In the genomic region with DNA sequence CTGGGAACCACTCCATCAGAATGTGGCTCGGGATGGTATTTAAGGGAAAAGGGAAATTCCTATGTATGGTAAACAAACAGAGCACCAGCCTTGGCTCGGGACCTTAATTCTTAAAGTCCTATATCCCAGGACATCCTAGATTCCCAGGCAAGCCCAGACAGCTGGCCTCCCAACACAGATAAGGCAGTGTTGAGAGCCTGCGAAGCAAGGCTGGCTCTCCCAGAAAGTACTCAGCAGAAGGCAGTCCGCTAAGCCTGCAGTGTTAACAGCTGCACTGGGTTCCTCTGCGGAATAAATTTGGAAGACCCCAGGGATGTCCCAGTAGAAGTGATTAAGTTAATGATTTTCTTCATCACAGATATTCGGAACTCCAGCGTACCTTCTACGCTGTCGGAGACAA, we compare ENCODE assay signal across 16 mouse cellular contexts. TPM values are rescaled to one million over a fixed set of nuclear protein-coding genes. Genes with fewer than 3 reads are reported as not detected.
DNase-seq lines count a peak whose midpoint lies in the region; ATAC-seq and TF ChIP-seq lines count a peak whose summit lies in the region.
"Had no signal": no experiment of that assay in that cellular context is flagged by ENCODE, and none has a peak within 500 bp of the region (broad histone marks: within the 10 kb centered on the region; RNA-seq: fewer than 3 reads in every experiment).

No protein-coding gene starts in this region.

- no peak for TF ChIP-seq EP300 in heart, postnatal 0 days (IDR thresholded peaks at IDR 0.05; ENCODE audit: low read depth)

- H3K4me3 ChIP-seq in heart, embryonic 12.5 days: no peak overlapping the region
- no peak overlapping the region for H3K4me3 ChIP-seq in midbrain, embryonic 13.5 days (replicated peaks)
- H3K4me3 ChIP-seq in midbrain, embryonic 15.5 days: no peak overlapping the region
- no peak overlapping the region for H3K4me3 ChIP-seq in heart, postnatal 0 days (ENCODE audit: low read depth, low read length)
- no peak overlapping the region for H3K4me3 ChIP-seq in neural tube, embryonic 15.5 days (replicated peaks)
- H3K4me3 ChIP-seq: liver, embryonic 13.5 days had no signal

- no peaks in the 10 kb centered on the region for H3K9me3 ChIP-seq in heart, embryonic 12.5 days (replicated peaks)
- no peaks in the 10 kb centered on the region for H3K9me3 ChIP-seq in midbrain, embryonic 13.5 days
- no peaks in the 10 kb centered on the region for H3K9me3 ChIP-seq in midbrain, embryonic 15.5 days
- no peaks in the 10 kb centered on the region for H3K9me3 ChIP-seq in heart, postnatal 0 days (replicated peaks; ENCODE audit: control insufficient read depth, low read length)
- no peaks in the 10 kb centered on the region for H3K9me3 ChIP-seq in neural tube, embryonic 15.5 days (replicated peaks)
- H3K9me3 ChIP-seq: liver, embryonic 13.5 days had no signal

- no peaks in the 10 kb centered on the region for H3K27me3 ChIP-seq in heart, embryonic 12.5 days (replicated peaks)
- H3K27me3 ChIP-seq in midbrain, embryonic 13.5 days: no peaks in the 10 kb centered on the region
- no peaks in the 10 kb centered on the region for H3K27me3 ChIP-seq in midbrain, embryonic 15.5 days (replicated peaks)
- no peaks in the 10 kb centered on the region for H3K27me3 ChIP-seq in heart, postnatal 0 days (ENCODE audit: control insufficient read depth, insufficient read depth, low read length)
- no peaks in the 10 kb centered on the region for H3K27me3 ChIP-seq in neural tube, embryonic 15.5 days (replicated peaks)
- H3K27me3 ChIP-seq: liver, embryonic 13.5 days had no signal

- peak overlapping the region; percentile 44 for H3K4me2 ChIP-seq in heart, embryonic 12.5 days
- H3K4me2 ChIP-seq in midbrain, embryonic 13.5 days (replicated peaks): no peak overlapping the region
- no peak overlapping the region for H3K4me2 ChIP-seq in midbrain, embryonic 15.5 days
- 0 out of 2 replicates have a peak overlapping the region, but pooled peaks have one; percentile 0 for H3K4me2 ChIP-seq in heart, postnatal 0 days (ENCODE audit: low read depth, low read length)
- H3K4me2 ChIP-seq in neural tube, embryonic 15.5 days: 0 out of 2 replicates have a peak overlapping the region, but pooled peaks have one; percentile 9
- H3K4me2 ChIP-seq: liver, embryonic 13.5 days had no signal

- intact Hi-C loops in heart, postnatal 25 days (cut with DNase I): no loop called here

- no peak overlapping the region for H3K9ac ChIP-seq in heart, embryonic 12.5 days
- no peak overlapping the region for H3K9ac ChIP-seq in midbrain, embryonic 13.5 days (replicated peaks)
- no peak overlapping the region for H3K9ac ChIP-seq in midbrain, embryonic 15.5 days
- H3K9ac ChIP-seq in heart, postnatal 0 days (replicated peaks; ENCODE audit: low read depth, low read length): no peak overlapping the region
- H3K9ac ChIP-seq in neural tube, embryonic 15.5 days (replicated peaks): no peak overlapping the region
- H3K9ac ChIP-seq: liver, embryonic 13.5 days had no signal

- no peak for ATAC-seq in heart, embryonic 12.5 days (ENCODE audit: insufficient number of reproducible peaks, low FRiP score)
- peak; percentile 41; the same call in 1 of the 2 replicates for ATAC-seq in midbrain, embryonic 13.5 days
- no peak for ATAC-seq in midbrain, embryonic 15.5 days (replicated peaks)
- ATAC-seq in heart, postnatal 0 days (ENCODE audit: insufficient read depth, low read depth): 0 out of 2 replicates have a peak, but pooled peaks have one; percentile 39
- peak; percentile 45; the same call in 1 of the 2 replicates for ATAC-seq in neural tube, embryonic 15.5 days (ENCODE audit: low FRiP score)
- ATAC-seq: CD4-positive, CD25-positive, alpha-beta regulatory T cell, adult 4 months had no signal

- H3K4me1 ChIP-seq in heart, embryonic 12.5 days (replicated peaks): peaks cover 70% of the 10 kb centered on the region
- peaks cover 50% of the 10 kb centered on the region for H3K4me1 ChIP-seq in midbrain, embryonic 13.5 days (replicated peaks)
- peaks cover 24% of the 10 kb centered on the region for H3K4me1 ChIP-seq in midbrain, embryonic 15.5 days
- peaks cover 36% of the 10 kb centered on the region for H3K4me1 ChIP-seq in heart, postnatal 0 days (ENCODE audit: control insufficient read depth, insufficient read depth)
- H3K4me1 ChIP-seq in neural tube, embryonic 15.5 days: peaks cover 46% of the 10 kb centered on the region

- H3K27ac ChIP-seq in heart, embryonic 12.5 days (ENCODE audit: poor library complexity, severe bottlenecking): no peak overlapping the region
- no peak overlapping the region for H3K27ac ChIP-seq in midbrain, embryonic 13.5 days
- no peak overlapping the region for H3K27ac ChIP-seq in midbrain, embryonic 15.5 days
- no peak overlapping the region for H3K27ac ChIP-seq in heart, postnatal 0 days (ENCODE audit: low read depth)
- no peak overlapping the region; the same call in 1 of the 2 replicates for H3K27ac ChIP-seq in neural tube, embryonic 15.5 days (replicated peaks)
- H3K27ac ChIP-seq: liver, embryonic 13.5 days; macrophage had no signal

- DNase-seq in heart, postnatal 25 days (ENCODE audit: low spot score): no peak
- no peak for DNase-seq in heart, postnatal 0 days (ENCODE audit: low spot score)
- no peak for DNase-seq in gastrocnemius, postnatal 10 days
- DNase-seq: cerebellum, postnatal 36 days; gastrocnemius, postnatal 14 days; kidney, postnatal 36 days; liver, embryonic 13.5 days; right cerebral cortex, postnatal 14 days; thymus, postnatal 25 days had no signal

- WGBS in heart, embryonic 12.5 days: 32% methylated on average over 9 of the region's 9 CpGs
- WGBS in midbrain, embryonic 13.5 days: 49% methylated on average over 9 of the region's 9 CpGs
- WGBS in midbrain, embryonic 15.5 days: 51% methylated on average over 9 of the region's 9 CpGs
- 30% methylated on average over 9 of the region's 9 CpGs for WGBS in heart, postnatal 0 days
- WGBS in neural tube, embryonic 15.5 days: 36% methylated on average over 9 of the region's 9 CpGs

- H3K36me3 ChIP-seq in heart, embryonic 12.5 days: no peaks in the 10 kb centered on the region
- H3K36me3 ChIP-seq in midbrain, embryonic 13.5 days: no peaks in the 10 kb centered on the region
- no peaks in the 10 kb centered on the region for H3K36me3 ChIP-seq in midbrain, embryonic 15.5 days (replicated peaks)
- no peaks in the 10 kb centered on the region for H3K36me3 ChIP-seq in heart, postnatal 0 days (replicated peaks; ENCODE audit: control insufficient read depth, insufficient read depth, low read length)
- H3K36me3 ChIP-seq in neural tube, embryonic 15.5 days: no peaks in the 10 kb centered on the region
- H3K36me3 ChIP-seq: liver, embryonic 13.5 days had no signal

- no peak for TF ChIP-seq CTCF in heart, postnatal 0 days (IDR thresholded peaks at IDR 0.05; ENCODE audit: low read depth)

RNA-seq across cellular contexts. Expression of a gene that starts 16.5 kb away (rescaled TPM):
- 11.6 and 12.0 TPM in 2 replicates for polyA plus RNA-seq in heart, embryonic 12.5 days (2016; fragmentation: Nextera tagmentation; extraction: Ambion mirVana)
- 10 to 100 TPM; 16.0 to 19.5 TPM for total RNA-seq in heart, postnatal 25 days (2021)
- 3.6 and 4.2 TPM in 2 replicates for polyA plus RNA-seq in midbrain, embryonic 13.5 days (2015; fragmentation: Nextera tagmentation; extraction: Ambion mirVana)
- polyA plus RNA-seq in midbrain, embryonic 15.5 days (2015; fragmentation: Nextera tagmentation; extraction: Ambion mirVana): 4.2 and 4.3 TPM in 2 replicates
- total RNA-seq in heart, postnatal 0 days (2014; rRNA removed; ENCODE audit: low replicate concordance): 13.5 and 20.9 TPM in 2 replicates
- 5.0 and 5.9 TPM in 2 replicates for polyA plus RNA-seq in heart, postnatal 0 days (2015; fragmentation: Nextera tagmentation; extraction: Ambion mirVana)
- 6.1 and 6.6 TPM in 2 replicates for polyA plus RNA-seq in neural tube, embryonic 15.5 days (2015; fragmentation: Nextera tagmentation; extraction: Ambion mirVana)
- total RNA-seq in gastrocnemius, postnatal 10 days (2021): 10 to 100 TPM; 23.6 to 31.1 TPM
- total RNA-seq: neutrophil, adult 5-6 weeks had no signal

RNA-seq across cellular contexts. Expression of a gene that starts 16.6 kb away (rescaled TPM):
- 7.0 and 8.0 TPM in 2 replicates for polyA plus RNA-seq in heart, embryonic 12.5 days (2016; fragmentation: Nextera tagmentation; extraction: Ambion mirVana)
- total RNA-seq in heart, postnatal 25 days (2021): 1 to 10 TPM; 3.1 to 3.8 TPM
- 9.8 and 11.6 TPM in 2 replicates for polyA plus RNA-seq in midbrain, embryonic 13.5 days (2015; fragmentation: Nextera tagmentation; extraction: Ambion mirVana)
- polyA plus RNA-seq in midbrain, embryonic 15.5 days (2015; fragmentation: Nextera tagmentation; extraction: Ambion mirVana): 15.2 and 16.0 TPM in 2 replicates
- total RNA-seq in heart, postnatal 0 days (2014; rRNA removed; ENCODE audit: low replicate concordance): 0.92 and 1.2 TPM in 2 replicates
- polyA plus RNA-seq in heart, postnatal 0 days (2015; fragmentation: Nextera tagmentation; extraction: Ambion mirVana): 4.3 and 6.4 TPM in 2 replicates
- 15.3 and 19.0 TPM in 2 replicates for polyA plus RNA-seq in neural tube, embryonic 15.5 days (2015; fragmentation: Nextera tagmentation; extraction: Ambion mirVana)
- 1 to 10 TPM; 1.8 to 3.3 TPM for total RNA-seq in gastrocnemius, postnatal 10 days (2021)
- total RNA-seq: neutrophil, adult 5-6 weeks had no signal
- polyA plus RNA-seq: CD4-positive, CD25-positive, alpha-beta regulatory T cell, adult 4 months had no signal

Comparison
In these comparisons a context has a peak if more than half of its experiments do, and no peak if none do; other contexts are left out.
1. ATAC-seq: peak in midbrain, embryonic 13.5 days (single experiment), heart, postnatal 0 days (single experiment) and neural tube, embryonic 15.5 days (single experiment); none in heart, embryonic 12.5 days (single experiment) and midbrain, embryonic 15.5 days (single experiment).
2. H3K4me2 ChIP-seq: peak in heart, embryonic 12.5 days (single experiment), heart, postnatal 0 days (single experiment) and neural tube, embryonic 15.5 days (single experiment); none in midbrain, embryonic 13.5 days (single experiment) and midbrain, embryonic 15.5 days (single experiment).